Mouse (Mus musculus): Measurements from ENCODE around the gene Gm10643.

Gm10643 gene

DNA sequence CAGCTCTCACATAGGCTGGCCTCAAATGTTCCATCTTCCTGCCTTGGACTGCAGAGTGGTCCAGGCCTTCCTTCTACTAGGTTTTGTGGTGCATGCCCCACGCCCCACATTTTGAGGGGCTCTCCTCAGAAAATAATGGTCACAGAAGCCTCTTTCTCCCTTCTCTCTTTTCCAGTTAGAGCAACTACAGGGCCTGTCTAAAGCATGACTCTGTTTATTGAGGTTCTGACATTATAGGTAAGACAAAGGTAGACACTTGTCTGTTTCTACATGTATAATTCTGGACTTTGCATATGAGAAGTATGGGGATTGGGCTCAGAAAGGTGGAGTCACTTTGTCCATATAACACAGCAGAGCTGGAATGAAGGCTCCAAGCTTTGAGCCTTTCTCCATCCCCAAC is at the start of gene Gm10643:
TSS of gene Gm10643 (minus strand) at position 101 of the 400 bp plus-strand sequence.
- no peak for DNase-seq

DNA sequence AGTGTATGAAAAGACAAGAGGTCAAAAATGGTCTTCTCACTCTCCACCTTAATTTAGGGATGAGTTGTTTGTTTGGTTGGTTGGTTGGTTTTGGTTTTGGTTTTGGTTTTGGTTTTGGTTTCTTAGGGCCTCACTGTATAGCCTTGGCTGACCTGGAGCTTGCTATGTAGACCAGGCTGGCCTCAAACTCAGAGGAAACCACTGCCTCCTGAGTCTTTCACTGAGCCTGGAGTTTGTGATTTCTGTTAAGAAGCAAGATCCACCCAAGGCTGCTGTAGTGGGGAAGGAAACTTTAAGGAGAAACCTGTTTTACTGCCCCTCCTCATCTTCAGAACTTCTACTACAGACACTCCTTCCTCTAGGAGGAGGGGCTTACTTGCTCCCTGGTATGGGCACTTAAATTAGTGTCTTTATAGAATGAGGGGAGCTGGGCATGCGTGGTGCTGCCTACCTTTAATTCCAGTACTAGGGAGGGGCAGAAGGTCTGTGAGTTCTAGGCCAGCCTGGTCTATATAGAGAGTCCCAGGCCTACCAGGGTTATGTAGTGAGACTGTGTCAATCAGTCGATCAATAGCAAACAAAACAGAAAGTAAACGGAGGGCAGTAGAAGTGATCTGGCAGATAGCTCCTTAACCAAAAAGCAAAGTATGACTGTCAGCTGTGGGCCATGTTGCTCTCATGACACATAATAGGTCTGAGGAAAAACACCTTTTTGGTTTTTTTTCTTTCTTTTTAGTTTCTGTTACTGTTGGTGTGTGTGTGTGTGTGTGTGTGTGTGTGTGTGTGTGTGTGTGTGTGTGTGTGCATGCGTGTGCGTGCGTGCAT is 41.5 kb upstream of the Gm10643 start:
- no peak for DNase-seq

- DNase-seq, result no peak
These were observed 40.7 kb upstream of the Gm10643 start for GRCm38 (mm10) chr8:84105676-84106075.

DNA sequence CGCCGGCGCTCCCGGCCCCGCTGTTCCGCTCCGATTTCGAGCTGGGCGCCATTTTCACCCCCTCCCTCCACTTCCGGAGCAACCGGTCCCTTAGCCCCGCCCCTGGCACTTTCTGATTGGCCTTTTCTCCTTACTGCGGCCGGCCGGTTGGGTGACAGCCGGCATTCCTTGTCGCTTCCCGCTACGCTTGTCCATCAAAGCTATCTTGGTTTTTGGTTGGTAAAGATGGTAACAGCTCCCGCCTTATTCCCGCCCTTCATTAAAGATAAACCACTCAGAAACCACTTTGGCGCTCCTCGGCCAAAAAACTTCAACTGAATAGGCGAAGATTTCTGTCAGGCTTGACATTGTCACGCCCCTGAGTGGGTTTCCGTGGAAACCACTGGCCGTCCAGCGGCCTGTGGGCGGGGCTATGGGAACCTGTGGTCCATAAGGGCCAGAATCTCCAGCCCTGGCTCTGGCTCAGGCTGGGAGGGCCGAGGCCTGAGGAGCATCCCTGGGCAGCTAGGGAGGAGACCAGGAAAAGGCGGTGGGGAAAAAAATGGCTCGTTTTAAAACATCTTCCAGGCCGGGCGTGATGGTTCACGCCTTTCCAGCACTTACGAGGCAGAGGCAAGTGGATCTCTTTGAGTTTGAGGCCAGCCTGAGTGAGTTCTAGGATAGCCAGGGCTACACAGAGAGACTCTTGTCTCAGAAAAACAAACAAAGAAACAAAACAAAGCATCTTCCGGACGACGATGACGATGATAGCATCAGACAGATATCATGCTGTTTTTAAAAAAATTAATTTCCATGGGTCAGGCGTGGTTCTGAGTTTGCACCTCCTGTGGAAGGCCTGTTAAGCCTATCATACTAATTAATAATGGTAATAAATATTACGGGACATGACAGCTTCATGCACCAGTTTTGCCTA is 40.0 kb upstream of the Gm10643 start, which contains the start of gene Dcaf15:
TSS of gene Dcaf15 (minus strand) at position 72 of the 913 bp plus-strand sequence.
- DNase-seq, result peak; percentile 99

GRCm38 (mm10) chr8:84104221-84104620 is 39.3 kb upstream of the Gm10643 start:
- DNase-seq, result peak; percentile 80 to 88

DNA sequence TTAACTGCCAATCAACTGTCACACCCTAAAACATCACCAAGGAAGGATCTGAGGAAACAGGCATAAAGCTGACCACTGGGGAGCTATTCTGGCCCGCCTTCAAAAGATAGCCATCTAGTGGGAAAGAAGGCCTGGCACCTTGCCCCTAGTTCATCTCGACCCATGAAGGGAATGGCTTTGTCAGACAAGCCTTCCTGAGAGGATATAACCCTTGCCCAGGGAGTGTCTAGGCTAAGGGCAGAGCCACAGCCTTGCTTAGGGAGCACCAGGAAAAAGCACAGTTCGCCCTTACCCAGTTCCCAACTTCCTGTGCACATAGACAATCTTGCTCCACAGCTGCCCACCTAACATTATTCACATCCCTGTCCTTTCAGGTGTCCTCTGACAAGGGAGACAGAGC is 38.7 kb upstream of the Gm10643 start:
- DNase-seq, result peak in 1 of 2 experiments; percentile 60

DNA sequence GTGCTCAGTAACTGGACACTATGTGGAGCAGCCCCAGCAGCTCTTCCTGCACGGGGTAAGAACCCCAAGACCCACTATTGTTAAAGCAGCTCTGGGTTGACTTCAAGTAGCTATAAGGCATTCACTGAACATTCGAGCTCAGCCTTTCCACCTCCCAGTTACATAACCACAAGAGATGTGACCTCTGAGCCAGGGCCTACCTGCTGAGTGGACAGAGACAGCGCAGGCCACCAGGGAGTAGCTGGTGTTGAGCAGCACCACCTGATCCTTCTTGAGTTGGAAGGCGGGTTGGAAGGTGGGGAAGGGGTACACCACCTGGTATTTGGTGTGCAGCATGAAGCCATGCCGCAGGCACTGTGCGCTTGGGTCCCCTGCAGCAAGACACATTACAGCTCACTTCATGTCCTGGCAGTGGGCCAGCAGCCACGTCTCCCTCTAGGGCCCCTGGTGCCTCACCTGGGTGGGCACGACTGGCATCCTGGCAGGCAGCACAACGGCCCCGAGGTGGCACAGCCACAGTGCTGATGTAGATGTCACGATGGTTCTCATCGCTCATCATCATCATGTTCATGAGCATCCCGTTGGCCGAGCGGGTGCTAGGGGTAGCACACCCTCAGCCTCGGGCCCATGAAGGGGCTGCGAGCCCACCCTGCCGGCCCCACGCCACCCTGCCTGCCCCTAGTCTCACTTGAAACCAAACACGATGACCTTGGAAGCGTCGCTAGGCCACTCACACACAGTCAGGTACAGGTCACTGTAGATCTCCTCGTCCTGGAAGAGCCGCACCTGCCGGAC is 36.7 kb upstream of the Gm10643 start:
- DNase-seq, result peak in 1 of 2 experiments; percentile 11

DNA sequence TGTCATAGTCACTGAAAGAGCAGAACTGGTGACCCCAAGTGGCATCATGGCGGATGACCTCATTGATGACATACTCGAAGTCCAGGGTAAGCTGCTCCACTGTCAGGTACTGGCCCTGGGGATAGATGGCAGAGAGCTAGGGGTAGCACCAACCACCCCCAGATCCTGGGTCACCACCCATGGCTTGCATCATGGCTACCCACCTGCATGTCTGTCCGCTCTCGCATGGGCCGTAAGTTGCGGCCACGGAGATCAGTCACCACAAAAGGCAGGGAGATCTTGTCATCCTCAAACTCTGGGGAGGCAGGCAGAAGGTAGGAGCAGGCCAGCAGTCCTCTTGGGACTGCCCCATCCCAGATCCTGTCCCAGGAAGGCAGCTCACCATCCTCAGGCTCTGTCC is 33.4 kb upstream of the Gm10643 start:
- DNase-seq, result no peak

- no peak for DNase-seq
These were observed 31.1 kb upstream of the Gm10643 start for GRCm38 (mm10) chr8:84096061-84096460.

GRCm38 (mm10) chr8:84090585-84090984 is 25.6 kb upstream of the Gm10643 start:
- no peak for DNase-seq

DNA sequence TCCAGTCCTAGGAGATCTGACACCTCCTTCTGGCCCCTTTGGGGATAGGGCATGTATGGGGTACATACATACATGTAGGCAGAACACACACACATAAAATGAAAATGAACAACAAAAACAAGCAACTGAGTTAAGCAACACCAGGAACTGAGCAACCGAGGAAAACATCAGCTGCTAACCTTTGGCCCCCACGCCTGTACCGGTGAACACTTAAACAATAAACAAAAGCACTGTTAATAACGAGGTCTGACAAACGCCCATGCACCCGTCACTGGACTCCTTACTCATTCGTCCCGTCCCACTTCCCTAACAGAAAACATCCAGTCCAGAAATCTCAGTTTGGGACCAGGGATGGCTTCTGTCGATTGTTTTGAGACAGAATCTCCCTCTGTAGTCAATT is 24.3 kb upstream of the Gm10643 start:
- DNase-seq, result no peak

DNA sequence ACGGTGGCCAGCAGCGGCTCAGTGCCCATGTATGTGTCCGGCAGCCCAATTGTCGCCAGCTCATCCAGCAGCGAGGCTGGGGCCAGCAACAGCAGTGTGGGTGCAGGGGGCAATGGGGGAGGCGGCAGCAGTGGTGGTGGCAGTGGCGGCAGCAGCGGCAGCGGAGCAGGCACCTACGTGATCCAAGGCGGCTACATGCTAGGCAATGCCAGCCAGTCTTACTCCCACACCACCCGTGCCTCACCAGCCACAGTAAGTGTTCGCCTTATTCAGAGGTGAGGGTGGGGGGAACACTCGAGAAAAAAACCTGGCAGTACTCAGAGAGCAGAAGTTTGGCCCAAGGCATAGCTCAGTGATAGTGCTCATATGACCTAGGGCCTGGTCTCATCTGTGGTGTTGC is 22.9 kb upstream of the Gm10643 start:
- DNase-seq, result no peak

- DNase-seq, result peak in 1 of 2 experiments; percentile 33
These were observed 22.2 kb upstream of the Gm10643 start for GRCm38 (mm10) chr8:84087156-84087555.

DNA sequence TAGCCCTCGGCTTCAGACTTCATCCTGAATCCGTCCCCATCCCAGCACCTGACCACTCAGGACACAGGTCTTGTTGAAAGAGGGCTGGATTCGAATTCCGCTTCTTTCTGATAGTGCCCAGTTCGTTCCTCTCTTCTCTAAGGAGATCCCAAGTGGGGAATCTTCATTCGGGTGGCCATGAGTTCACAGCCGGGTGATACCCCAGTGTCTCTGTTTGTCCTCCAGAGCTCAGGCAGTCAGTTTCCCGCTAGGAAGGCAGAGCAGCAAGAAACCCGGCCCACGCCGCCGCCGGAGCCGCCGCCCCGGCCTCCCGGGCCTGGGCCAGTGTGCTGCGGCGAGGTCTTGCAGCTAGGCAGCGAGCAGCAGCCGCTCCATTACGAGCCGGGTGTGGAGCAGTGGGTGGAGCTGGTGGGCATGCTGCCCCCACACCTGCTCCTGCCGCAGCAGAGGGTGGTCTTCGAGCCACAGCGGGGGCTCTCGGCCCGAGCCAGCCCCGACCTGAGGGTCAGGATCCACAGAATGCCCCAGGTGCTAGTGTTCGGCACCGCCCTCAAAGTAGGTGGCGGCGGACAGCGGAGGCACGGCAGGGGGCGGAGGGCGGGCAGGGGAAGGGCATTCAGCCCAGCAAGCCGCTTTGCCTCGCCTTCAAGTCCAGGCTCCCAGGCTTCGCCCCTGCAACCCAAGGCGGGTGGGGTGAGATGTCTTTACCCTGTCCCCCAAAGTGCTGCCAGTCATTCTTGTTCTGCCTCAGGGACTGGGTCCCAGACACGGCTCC is 19.6 kb upstream of the Gm10643 start:
- DNase-seq, result peak in 1 of 2 experiments; percentile 44

DNA sequence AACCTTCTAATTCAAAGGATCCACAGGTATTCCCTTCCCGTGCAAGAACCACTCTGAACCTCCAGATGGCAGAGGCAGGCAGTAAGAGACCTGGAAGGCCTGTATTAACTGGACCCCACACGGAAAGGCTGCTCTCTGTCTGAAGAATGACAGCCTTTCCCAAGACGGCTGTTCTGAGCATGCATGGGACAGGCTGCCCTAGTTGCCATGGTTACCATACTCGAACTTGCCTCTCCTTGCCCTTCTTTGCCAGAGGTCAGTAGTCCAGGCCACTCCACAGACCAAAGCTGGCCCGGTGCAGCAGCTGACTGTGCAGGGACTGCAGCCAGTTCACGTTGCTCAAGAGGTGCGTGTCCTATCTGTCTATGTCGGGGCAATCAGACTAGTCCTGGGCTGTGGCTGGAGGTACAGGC is 18.9 kb upstream of the Gm10643 start:
- DNase-seq, result peak; percentile 41 to 65

DNA sequence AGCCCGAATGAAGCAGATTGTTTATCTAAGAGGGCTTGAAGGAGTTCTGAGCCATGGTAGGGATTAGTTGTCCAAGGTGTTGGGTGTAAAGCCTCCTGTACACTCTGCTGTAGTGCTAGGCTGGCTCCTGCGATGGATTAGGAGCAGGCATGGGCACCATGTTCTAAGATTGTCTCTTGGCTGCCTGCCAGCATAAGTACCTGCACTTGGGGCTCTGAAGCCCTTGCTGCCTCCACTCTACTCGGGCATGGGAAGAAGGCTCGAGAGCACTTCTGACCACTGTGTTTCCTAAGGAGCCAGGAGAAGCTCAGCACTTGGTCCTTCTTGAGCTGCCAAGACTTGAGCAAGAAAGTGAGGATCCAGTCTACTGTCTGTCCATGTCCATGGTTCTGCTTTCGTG is 14.3 kb upstream of the Gm10643 start:
- no peak for DNase-seq

- DNase-seq, result no peak
These were observed 11.9 kb upstream of the Gm10643 start for GRCm38 (mm10) chr8:84076849-84077248.

GRCm38 (mm10) chr8:84076412-84076811 is 11.5 kb upstream of the Gm10643 start:
- no peak for DNase-seq

DNA sequence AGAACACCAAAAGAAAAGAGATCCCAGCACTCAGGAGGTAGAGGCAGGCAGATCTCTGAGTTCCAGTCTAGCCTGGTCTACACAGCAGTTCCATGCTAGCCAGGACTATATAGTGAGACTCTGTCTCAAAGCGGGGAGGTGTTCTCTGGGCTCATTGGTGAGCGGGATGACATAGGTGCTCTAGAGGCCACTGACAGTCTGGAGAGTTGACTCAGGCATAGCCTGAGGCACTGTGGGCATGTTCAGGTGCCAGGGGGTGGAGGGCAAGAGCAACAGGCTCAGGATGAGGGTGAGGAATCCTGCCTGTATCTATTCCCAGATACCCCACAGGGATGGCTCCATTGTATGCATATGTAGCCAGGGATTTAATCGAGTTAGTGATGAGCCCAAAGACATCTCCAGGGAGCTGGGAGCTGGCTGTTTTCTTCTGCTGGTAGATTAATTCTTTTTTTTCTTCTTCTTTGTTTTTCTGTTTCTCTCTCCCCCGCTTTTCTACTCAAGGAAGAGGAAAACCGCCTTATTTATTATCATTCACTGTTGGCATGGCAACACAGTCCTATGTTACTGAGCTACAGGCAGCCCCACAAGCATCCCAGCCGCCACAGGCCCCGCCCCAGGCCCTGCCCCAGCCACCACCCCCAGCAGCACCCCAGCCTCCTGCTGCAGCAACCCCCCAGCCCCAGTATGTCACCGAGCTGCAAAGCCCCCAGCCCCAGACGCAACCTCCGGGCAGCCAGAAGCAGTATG is 8.5 kb upstream of the Gm10643 start:
- DNase-seq, result no peak

DNA sequence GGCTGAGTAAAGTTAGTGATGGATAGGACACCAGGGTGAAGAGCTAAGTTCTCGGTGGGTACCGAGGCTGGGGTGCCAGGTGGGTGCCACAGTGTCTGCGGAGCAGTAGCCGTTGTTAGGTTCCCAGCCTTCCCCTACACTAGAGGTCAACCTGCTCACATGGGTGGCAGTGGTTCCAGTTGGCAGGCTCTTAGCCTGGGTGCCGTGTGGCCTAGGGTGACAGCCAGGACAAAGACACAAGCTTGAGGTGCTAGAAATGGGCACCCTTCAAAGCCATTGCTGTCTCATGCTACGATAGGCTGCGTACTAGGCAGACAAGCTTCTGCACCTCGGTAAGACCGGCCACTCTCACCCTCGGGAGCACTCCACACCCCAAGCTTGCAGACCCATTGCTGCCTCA is 7.4 kb upstream of the Gm10643 start:
- DNase-seq, result no peak

DNA sequence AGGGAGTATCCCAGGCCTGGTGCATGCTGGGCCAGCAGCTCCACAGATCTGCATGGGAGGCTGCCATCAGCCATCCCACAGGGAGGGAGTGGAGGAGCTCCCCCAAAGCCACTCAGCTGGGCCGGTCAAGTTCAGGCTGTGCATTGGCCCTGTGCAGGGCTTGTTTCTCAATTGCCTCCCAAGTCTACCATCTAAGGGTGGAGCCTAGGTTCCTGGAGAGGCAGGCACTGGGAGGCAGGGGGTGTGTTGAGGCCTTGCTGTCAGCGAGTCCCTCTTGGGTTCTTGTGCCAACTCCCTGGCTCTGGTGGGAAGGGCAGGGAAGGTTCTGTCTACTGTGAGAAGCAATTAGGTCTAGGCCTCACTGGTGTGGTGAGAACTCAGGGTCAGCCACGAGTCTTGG is 7.0 kb upstream of the Gm10643 start:
- DNase-seq, result peak; percentile 43 to 64
